Mouse (Mus musculus) stomach, embryonic 16.5 days (tissue): ENCODE measurements around the gene Slx1b. TPM values are rescaled to one million over a fixed set of nuclear protein-coding genes. Genes with fewer than 3 reads are reported as not detected.
"Not testable (repeated sequence)": the region's sequence is repeated elsewhere in the genome, so short reads cannot be mapped to it uniquely, and the experiment has no call there.

Experiments
- ATAC-seq: fragments of 200-750 bp; cut with Nextera tagmentation; 2 replicates; pipeline ENCODE4 v1.8.0; 2017; ENCODE audit warnings: moderate number of reproducible peaks, moderate TSS enrichment; ENCODE audit not compliant: insufficient read depth, low FRiP score
- H3K27ac ChIP-seq: fragments of 300-500 bp; sonication (generic); 2 replicates; pipeline ENCODE4 v1.5.1; 2014; ENCODE audit warnings: low read length
- H3K27me3 ChIP-seq: fragments of 300-500 bp; sonication (generic); 2 replicates; pipeline ENCODE4 v1.6.1; 2014; ENCODE audit warnings: low read length, control low read depth, mixed read lengths; ENCODE audit not compliant: control insufficient read depth, insufficient read depth
- H3K36me3 ChIP-seq: fragments of 300-500 bp; sonication (generic); 2 replicates; pipeline ENCODE4 v1.6.1; 2014; ENCODE audit warnings: low read length; ENCODE audit not compliant: control insufficient read depth, insufficient read depth
- H3K4me1 ChIP-seq: fragments of 300-500 bp; sonication (generic); 2 replicates; pipeline ENCODE4 v1.6.1; 2014; ENCODE audit warnings: low read length, control low read depth, mixed read lengths; ENCODE audit not compliant: control insufficient read depth, insufficient read depth
- H3K4me2 ChIP-seq: fragments of 300-500 bp; sonication (generic); 2 replicates; pipeline ENCODE4 v1.6.1; 2014; ENCODE audit warnings: low read depth, low read length, mixed read lengths
- H3K4me3 ChIP-seq: fragments of 300-500 bp; sonication (generic); replicated peaks from 2 replicates; pipeline ENCODE4 v1.5.1; 2014; ENCODE audit warnings: mild to moderate bottlenecking, low read length
- H3K9ac ChIP-seq: fragments of 300-500 bp; sonication (generic); 2 replicates; pipeline ENCODE4 v1.6.1; 2014; ENCODE audit warnings: low read length
- H3K9me3 ChIP-seq: fragments of 300-500 bp; sonication (generic); replicated peaks from 2 replicates; pipeline ENCODE4 v1.6.1; 2016; ENCODE audit warnings: low read length, control low read depth; ENCODE audit not compliant: control insufficient read depth
- WGBS: fragments of 180-500 bp; shearing (Covaris S2); extraction: QIAGEN DNeasy Blood & Tissue Kit; methylation state at CpG from one replicate; pipeline ENCODE4 v1.1.7; 2014; 5-methylcytosine and 5-hydroxymethylcytosine counted together
- polyA plus RNA-seq: library from polyadenylated mRNA; unstranded; fragments of >200 nt; fragmentation: Nextera tagmentation; extraction: Ambion mirVana; gene quantifications from 2 replicates; pipeline ENCODE4 v1.2.1, GENCODE M21; 2015

Slx1b gene
- 9.0 and 9.5 TPM in 2 replicates for polyA plus RNA-seq

GRCm38 (mm10) chr7:126695631-126696207 is at the start of gene Slx1b:
Slx1b (minus strand) TSS chr7:126695784.
- ATAC-seq: peak; percentile 96
- WGBS: under 1% methylated on average over 40 of the region's 40 CpGs
- Histone ChIP-seq H3K27ac (peak within 1 kb of the TSS; percentile 96), H3K9ac (peak within 1 kb of the TSS; percentile 90), H3K9me3 (no peaks in the 10 kb centered on the region), H3K36me3 (peaks cover 12% of the 10 kb centered on the region; the same call in 1 of the 2 replicates), H3K4me1 (peaks cover 14% of the 10 kb centered on the region), H3K4me2 (peak within 1 kb of the TSS; percentile 91), H3K27me3 (no peaks in the 10 kb centered on the region), H3K4me3 (peak within 1 kb of the TSS; percentile 70)

- 91% methylated on average over 13 of the region's 13 CpGs for WGBS
- Histone ChIP-seq H3K27me3 (no peaks in the 10 kb centered on the region), H3K4me1 (no peaks in the 10 kb centered on the region), H3K27ac (no peak overlapping the region), H3K9me3 (no peaks in the 10 kb centered on the region), H3K9ac (no peak overlapping the region), H3K4me2 (no peak overlapping the region), H3K36me3 (no peaks in the 10 kb centered on the region), H3K4me3 (no peak overlapping the region)
- ATAC-seq: no peak
Observed at GRCm38 (mm10) chr7:126741964-126742482, 46.4 kb upstream of the Slx1b start.

GRCm38 (mm10) chr7:126741452-126741851 is 45.9 kb upstream of the Slx1b start:
- Histone ChIP-seq H3K27me3 (no peaks in the 10 kb centered on the region), H3K27ac (no peak overlapping the region), H3K4me2 (no peak overlapping the region), H3K9me3 (no peaks in the 10 kb centered on the region), H3K4me3 (no peak overlapping the region), H3K4me1 (no peaks in the 10 kb centered on the region), H3K9ac (no peak overlapping the region), H3K36me3 (no peaks in the 10 kb centered on the region)
- 86% methylated on average over 5 of the region's 5 CpGs for WGBS
- ATAC-seq: no peak

GRCm38 (mm10) chr7:126740977-126741376 is 45.4 kb upstream of the Slx1b start:
- ATAC-seq: no peak
- H3K9me3 ChIP-seq: no peaks in the 10 kb centered on the region
- H3K9ac ChIP-seq: no peak overlapping the region
- no peaks in the 10 kb centered on the region for H3K27me3 ChIP-seq
- H3K4me2 ChIP-seq: no peak overlapping the region
- no peak overlapping the region for H3K27ac ChIP-seq
- H3K36me3 ChIP-seq: no peaks in the 10 kb centered on the region
- H3K4me3 ChIP-seq: no peak overlapping the region
- WGBS: 71% methylated on average over 5 of the region's 5 CpGs
- H3K4me1 ChIP-seq: no peaks in the 10 kb centered on the region

GRCm38 (mm10) chr7:126740132-126740735 is 44.6 kb upstream of the Slx1b start:
- Histone ChIP-seq H3K4me3 (no peak overlapping the region), H3K27ac (no peak overlapping the region), H3K4me1 (no peaks in the 10 kb centered on the region), H3K4me2 (no peak overlapping the region), H3K9ac (no peak overlapping the region), H3K27me3 (no peaks in the 10 kb centered on the region), H3K36me3 (no peaks in the 10 kb centered on the region), H3K9me3 (no peaks in the 10 kb centered on the region)
- 81% methylated on average over 13 of the region's 13 CpGs for WGBS
- no peak for ATAC-seq

GRCm38 (mm10) chr7:126739551-126739950 is 44.0 kb upstream of the Slx1b start:
- 82% methylated on average over 17 of the region's 17 CpGs for WGBS
- Histone ChIP-seq H3K4me1 (no peaks in the 10 kb centered on the region), H3K4me2 (no peak overlapping the region), H3K4me3 (no peak overlapping the region), H3K9me3 (no peaks in the 10 kb centered on the region), H3K36me3 (no peaks in the 10 kb centered on the region), H3K9ac (no peak overlapping the region), H3K27me3 (no peaks in the 10 kb centered on the region), H3K27ac (no peak overlapping the region)
- ATAC-seq: no peak

- ATAC-seq: no peak
- H3K9ac ChIP-seq: no peak overlapping the region
- no peaks in the 10 kb centered on the region for H3K9me3 ChIP-seq
- H3K4me1 ChIP-seq: no peaks in the 10 kb centered on the region
- H3K27me3 ChIP-seq: no peaks in the 10 kb centered on the region
- 71% methylated on average over 8 of the region's 8 CpGs for WGBS
- no peak overlapping the region for H3K27ac ChIP-seq
- H3K36me3 ChIP-seq: no peaks in the 10 kb centered on the region
- H3K4me3 ChIP-seq: no peak overlapping the region
- H3K4me2 ChIP-seq: no peak overlapping the region
Observed at GRCm38 (mm10) chr7:126736122-126736521, 40.5 kb upstream of the Slx1b start.

- not testable (repeated sequence) for H3K27ac ChIP-seq, H3K9me3 ChIP-seq
- 64% methylated on average over 4 of the region's 4 CpGs for WGBS
Observed at GRCm38 (mm10) chr7:126730256-126730789, 34.7 kb upstream of the Slx1b start.

GRCm38 (mm10) chr7:126725667-126726066 is 30.1 kb upstream of the Slx1b start:
- no peak overlapping the region for H3K4me3 ChIP-seq
- no peak overlapping the region for H3K27ac ChIP-seq
- no peak overlapping the region for H3K4me2 ChIP-seq
- no peak overlapping the region for H3K9ac ChIP-seq
- no peaks in the 10 kb centered on the region for H3K27me3 ChIP-seq
- no peaks in the 10 kb centered on the region for H3K9me3 ChIP-seq
- H3K36me3 ChIP-seq: no peaks in the 10 kb centered on the region
- no peak for ATAC-seq
- WGBS: 75% methylated on average over 5 of the region's 5 CpGs
- 0 out of 2 replicates have a peak, but pooled peaks cover 2% of the 10 kb centered on the region for H3K4me1 ChIP-seq

More at GRCm38 (mm10) chr7:126730256-126730789, 34.7 kb upstream of the Slx1b start:
- H3K27me3 ChIP-seq, H3K4me3 ChIP-seq, H3K4me2 ChIP-seq, ATAC-seq, H3K4me1 ChIP-seq, H3K36me3 ChIP-seq, H3K9ac ChIP-seq: not testable (repeated sequence)
